In the genomic region with DNA sequence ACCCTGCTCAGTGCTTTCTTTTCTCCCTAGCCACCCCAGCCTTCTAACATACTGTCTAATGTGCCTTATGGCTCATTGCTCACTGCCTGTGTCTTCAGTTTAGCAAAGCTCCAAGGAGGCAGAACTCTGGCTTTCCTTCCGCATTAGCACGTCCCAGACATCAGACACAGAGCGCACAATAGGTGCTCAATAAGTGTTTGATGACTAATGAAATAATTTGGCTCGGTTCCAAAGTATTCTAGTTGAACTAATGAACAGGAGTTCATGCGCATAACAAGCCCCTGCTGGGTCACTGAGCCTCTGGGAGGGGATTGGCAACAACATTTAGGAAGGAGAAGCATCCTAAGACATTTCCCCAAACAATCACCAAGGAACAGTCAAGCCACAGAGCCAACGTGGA, we compare ENCODE assay signal across 19 mouse cellular contexts. TPM values are rescaled to one million over a fixed set of nuclear protein-coding genes. Genes with fewer than 3 reads are reported as not detected.
"Had no signal": no experiment of that assay in that cellular context is flagged by ENCODE, and none has a peak within 500 bp of the region (broad histone marks: within the 10 kb centered on the region; RNA-seq: fewer than 3 reads in every experiment).

No protein-coding gene starts in this region.

- H3K9ac ChIP-seq: limb, embryonic 15.5 days; liver, embryonic 14.5 days; lung, embryonic 14.5 days; neural tube, embryonic 12.5 days had no signal

- DNase-seq: kidney, adult 11 months; kidney, adult 9 months; kidney, postnatal 36 days; layer of hippocampus, adult 9-11 months; layer of hippocampus, postnatal 36 days; lung, embryonic 14.5 days; lung, postnatal 10 days; lung, postnatal 4 days; right cerebral cortex, adult 18-20 months; right cerebral cortex, postnatal 25 days; thymus, postnatal 4 days had no signal

- H3K4me3 ChIP-seq: limb, embryonic 15.5 days; midbrain, embryonic 10.5 days; myocyte; neural tube, embryonic 12.5 days had no signal

- H3K27ac ChIP-seq: kidney, postnatal 0 days; limb, embryonic 15.5 days; liver, embryonic 14.5 days; midbrain, embryonic 10.5 days; neural tube, embryonic 12.5 days; stomach, postnatal 0 days had no signal

- H3K4me2 ChIP-seq: limb, embryonic 15.5 days; lung, embryonic 14.5 days; neural tube, embryonic 12.5 days had no signal

- H3K9me3 ChIP-seq: limb, embryonic 15.5 days; midbrain, embryonic 10.5 days; neural tube, embryonic 12.5 days had no signal

- H3K36me3 ChIP-seq: limb, embryonic 15.5 days; midbrain, embryonic 10.5 days; neural tube, embryonic 12.5 days had no signal

RNA-seq across cellular contexts. Expression of gene Chga, which starts 2.8 kb away (rescaled TPM):
- total RNA-seq: megakaryocyte, adult 5-6 weeks had no signal
- polyA plus RNA-seq: myocyte had no signal
